Mouse (Mus musculus): ENCODE data around the gene Zbtb17. TPM values are rescaled to one million over a fixed set of nuclear protein-coding genes. Genes with fewer than 3 reads are reported as not detected.

The Zbtb17 gene
- total RNA-seq, 1 experiment, result 30.1 TPM

- in situ Hi-C loops (cut with MboI; ENCODE audit: low sequenced_read_pairs in 2 of 2, unreplicated experiment in 2 of 2), result no loop called here
- no peak overlapping the region for H3K27ac ChIP-seq (ENCODE audit: insufficient read depth, low read depth, low read length, poor library complexity, severe bottlenecking)
These were observed 11.3 kb upstream of the Zbtb17 start for GRCm38 (mm10) chr4:141433191-141433590.

GRCm38 (mm10) chr4:141435974-141436373 is 8.5 kb upstream of the Zbtb17 start, which contains the start of gene Srarp:
TSS of gene Srarp (minus strand) at chr4:141436105.
- Histone ChIP-seq H3K4me3 (ENCODE audit: insufficient read depth in 1 of 2, low read depth in 1 of 2, low read length in 2 of 2, poor library complexity in 1 of 2, severe bottlenecking in 1 of 2) (no peak within 1 kb of the TSS), H3K27ac (ENCODE audit: insufficient read depth, low read depth, low read length, poor library complexity, severe bottlenecking) (no peak within 1 kb of the TSS), H3K9ac (ENCODE audit: insufficient read depth, low read depth, low read length, poor library complexity, severe bottlenecking) (no peak within 1 kb of the TSS), H3K4me1 (ENCODE audit: control insufficient read depth in 2 of 2, insufficient read depth in 2 of 2, low read length in 2 of 2, poor library complexity in 1 of 2) (peaks cover 2 to 6% of the 10 kb centered on the region in 2 experiments; a peak in 2 of 4 replicates), H3K36me3 (ENCODE audit: control insufficient read depth, insufficient read depth, low read length, poor library complexity, severe bottlenecking) (no peaks in the 10 kb centered on the region), H3K9me3 (ENCODE audit: control insufficient read depth, insufficient read depth, low read depth, low read length) (no peaks in the 10 kb centered on the region)
- DNase-seq (ENCODE audit: low read depth, low spot score), result no peak
- TF ChIP-seq ZNF384 (IDR thresholded peaks at IDR 0.05; ENCODE audit: low read depth, low read length), result no peak
- no peak for TF ChIP-seq ZC3H11A (IDR thresholded peaks at IDR 0.05; ENCODE audit: borderline replicate concordance, low read depth, low read length)
- no peak for TF ChIP-seq CHD2 (IDR thresholded peaks at IDR 0.05; ENCODE audit: low read depth, low read length)
- no peak for TF ChIP-seq HCFC1 (IDR thresholded peaks at IDR 0.05; ENCODE audit: borderline replicate concordance, insufficient read depth, low read length)
- TF ChIP-seq MAFK (IDR thresholded peaks at IDR 0.05; ENCODE audit: insufficient read depth, low read depth, low read length), result no peak
- in situ Hi-C loops (cut with MboI; ENCODE audit: low sequenced_read_pairs in 2 of 2, unreplicated experiment in 2 of 2), result no loop called here

More at GRCm38 (mm10) chr4:141433191-141433590, 11.3 kb upstream of the Zbtb17 start:
- TF ChIP-seq CHD2 (IDR thresholded peaks at IDR 0.05; ENCODE audit: low read depth, low read length), result no peak
- no peak for TF ChIP-seq MAFK (IDR thresholded peaks at IDR 0.05; ENCODE audit: insufficient read depth, low read depth, low read length)
- no peak for TF ChIP-seq HCFC1 (IDR thresholded peaks at IDR 0.05; ENCODE audit: borderline replicate concordance, insufficient read depth, low read length)
- TF ChIP-seq ZC3H11A (IDR thresholded peaks at IDR 0.05; ENCODE audit: borderline replicate concordance, low read depth, low read length), result no peak
- Histone ChIP-seq H3K9me3 (ENCODE audit: control insufficient read depth, insufficient read depth, low read depth, low read length) (no peaks in the 10 kb centered on the region), H3K36me3 (ENCODE audit: control insufficient read depth, insufficient read depth, low read length, poor library complexity, severe bottlenecking) (no peaks in the 10 kb centered on the region), H3K4me3 (ENCODE audit: insufficient read depth in 1 of 2, low read depth in 1 of 2, low read length in 2 of 2, poor library complexity in 1 of 2, severe bottlenecking in 1 of 2) (no peak overlapping the region; a peak in 1 of 4 replicates), H3K9ac (ENCODE audit: insufficient read depth, low read depth, low read length, poor library complexity, severe bottlenecking) (no peak overlapping the region), H3K4me1 (ENCODE audit: control insufficient read depth in 2 of 2, insufficient read depth in 2 of 2, low read length in 2 of 2, poor library complexity in 1 of 2) (no peaks in the 10 kb centered on the region)
- DNase-seq (ENCODE audit: low read depth, low spot score), result no peak

GRCm38 (mm10) chr4:141439083-141439803 is 5.2 kb upstream of the Zbtb17 start:
- Histone ChIP-seq H3K9me3 (ENCODE audit: control insufficient read depth, insufficient read depth, low read depth, low read length) (no peaks in the 10 kb centered on the region), H3K9ac (ENCODE audit: insufficient read depth, low read depth, low read length, poor library complexity, severe bottlenecking) (no peak overlapping the region; the same call in 1 of the 2 replicates), H3K27ac (ENCODE audit: insufficient read depth, low read depth, low read length, poor library complexity, severe bottlenecking) (peak overlapping the region; percentile 80), H3K36me3 (ENCODE audit: control insufficient read depth, insufficient read depth, low read length, poor library complexity, severe bottlenecking) (no peaks in the 10 kb centered on the region), H3K4me3 (ENCODE audit: insufficient read depth in 1 of 2, low read depth in 1 of 2, low read length in 2 of 2, poor library complexity in 1 of 2, severe bottlenecking in 1 of 2) (no peak overlapping the region), H3K4me1 (ENCODE audit: control insufficient read depth in 2 of 2, insufficient read depth in 2 of 2, low read length in 2 of 2, poor library complexity in 1 of 2) (peaks cover 2 to 8% of the 10 kb centered on the region in 2 experiments; a peak in 2 of 4 replicates)
- in situ Hi-C loops (cut with MboI; ENCODE audit: low sequenced_read_pairs in 2 of 2, unreplicated experiment in 2 of 2), result no loop called here
- TF ChIP-seq ZNF384 (IDR thresholded peaks at IDR 0.05; ENCODE audit: low read depth, low read length) (peak; percentile 65; the same call in 1 of the 2 replicates), ZC3H11A (IDR thresholded peaks at IDR 0.05; ENCODE audit: borderline replicate concordance, low read depth, low read length) (no peak)
- no peak for DNase-seq (ENCODE audit: low read depth, low spot score)

- Histone ChIP-seq H3K27ac (ENCODE audit: insufficient read depth, low read depth, low read length, poor library complexity, severe bottlenecking) (0 out of 2 replicates have a peak overlapping the region, but pooled peaks have one; percentile 2), H3K36me3 (ENCODE audit: control insufficient read depth, insufficient read depth, low read length, poor library complexity, severe bottlenecking) (no peaks in the 10 kb centered on the region), H3K9me3 (ENCODE audit: control insufficient read depth, insufficient read depth, low read depth, low read length) (no peaks in the 10 kb centered on the region), H3K9ac (ENCODE audit: insufficient read depth, low read depth, low read length, poor library complexity, severe bottlenecking) (no peak overlapping the region), H3K4me1 (ENCODE audit: control insufficient read depth in 2 of 2, insufficient read depth in 2 of 2, low read length in 2 of 2, poor library complexity in 1 of 2) (peaks cover 2 to 12% of the 10 kb centered on the region in 2 experiments; a peak in 2 of 4 replicates), H3K4me3 (ENCODE audit: insufficient read depth in 1 of 2, low read depth in 1 of 2, low read length in 2 of 2, poor library complexity in 1 of 2, severe bottlenecking in 1 of 2) (no peak overlapping the region)
- in situ Hi-C loops (cut with MboI; ENCODE audit: low sequenced_read_pairs in 2 of 2, unreplicated experiment in 2 of 2), result no loop called here
- peak; percentile 83 for DNase-seq (ENCODE audit: low read depth, low spot score)
- TF ChIP-seq MAFK (IDR thresholded peaks at IDR 0.05; ENCODE audit: insufficient read depth, low read depth, low read length) (no peak), ZC3H11A (IDR thresholded peaks at IDR 0.05; ENCODE audit: borderline replicate concordance, low read depth, low read length) (no peak), CHD2 (IDR thresholded peaks at IDR 0.05; ENCODE audit: low read depth, low read length) (no peak), ZNF384 (IDR thresholded peaks at IDR 0.05; ENCODE audit: low read depth, low read length) (no peak), HCFC1 (IDR thresholded peaks at IDR 0.05; ENCODE audit: borderline replicate concordance, insufficient read depth, low read length) (no peak)
These were observed 3.6 kb upstream of the Zbtb17 start for GRCm38 (mm10) chr4:141440877-141441276.
